Mouse (Mus musculus) testis, adult 2 months (tissue): ENCODE results near the gene Nadk2. TPM values are rescaled to one million over a fixed set of nuclear protein-coding genes. Genes with fewer than 3 reads are reported as not detected.

Experiments
- H3K27ac ChIP-seq: fragments of 200-500 bp; 2 replicates; pipeline ENCODE4 v1.5.1; 2012; ENCODE audit warnings: low read depth, low read length; ENCODE audit not compliant: control insufficient read depth, insufficient read depth
- H3K27me3 ChIP-seq: fragments of 200-500 bp; 2 replicates; pipeline ENCODE4 v1.6.1; 2012; ENCODE audit warnings: mild to moderate bottlenecking, low read length, moderate library complexity; ENCODE audit not compliant: control insufficient read depth, insufficient read depth
- H3K36me3 ChIP-seq: fragments of 200-500 bp; 2 replicates; pipeline ENCODE4 v1.6.1; 2012; ENCODE audit warnings: mild to moderate bottlenecking, low read length; ENCODE audit not compliant: control insufficient read depth, insufficient read depth
- H3K4me1 ChIP-seq: fragments of 200-500 bp; 2 replicates; pipeline ENCODE4 v1.6.1; 2012; ENCODE audit warnings: low read length; ENCODE audit not compliant: control insufficient read depth, insufficient read depth
- H3K4me3 ChIP-seq: fragments of 200-500 bp; 2 replicates; pipeline ENCODE4 v1.5.1; 2012; ENCODE audit warnings: low read depth, mild to moderate bottlenecking, low read length, moderate library complexity, mixed read lengths; ENCODE audit not compliant: control insufficient read depth
- CTCF ChIP-seq: fragments of 200-500 bp; IDR thresholded peaks from 2 replicates; pipeline ENCODE4 v1.5.1; 2012; ENCODE audit warnings: low read depth, mild to moderate bottlenecking, inconsistent platforms, low read length, moderate library complexity; ENCODE audit not compliant: control insufficient read depth, insufficient read depth, insufficient replicate concordance
- POLR2A ChIP-seq: fragments of 200-500 bp; IDR thresholded peaks from 2 replicates; pipeline ENCODE4 v1.6.1; 2012; ENCODE audit warnings: low read depth, mild to moderate bottlenecking, inconsistent platforms, low read length, moderate library complexity; ENCODE audit not compliant: control insufficient read depth
- polyA plus RNA-seq: library from polyadenylated mRNA; depleted of rRNA; stranded (reverse); fragments of >200 nt; gene quantifications from 2 replicates; pipeline ENCODE4 v1.2.3, GENCODE M21; 2012

The Nadk2 gene
- polyA plus RNA-seq, 1 experiment, result 38.8 TPM

DNA sequence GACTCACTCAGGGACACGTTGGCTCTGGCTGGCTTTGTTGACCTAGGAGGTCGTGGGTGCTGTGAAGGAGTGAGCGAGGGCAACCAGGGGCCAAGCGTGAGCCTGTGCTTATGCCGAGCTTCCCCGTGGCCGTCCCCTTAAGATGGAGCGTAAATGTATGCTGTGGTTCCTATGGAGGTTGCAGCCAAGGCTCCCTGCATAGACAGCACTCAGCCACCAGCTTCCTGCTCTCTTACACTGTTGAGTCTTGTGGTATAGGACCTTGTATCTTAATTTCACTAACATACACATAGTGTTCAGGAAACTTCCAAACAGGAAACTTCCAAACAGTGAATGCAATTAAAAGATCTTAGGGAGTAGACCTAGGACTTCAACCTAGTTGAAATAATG is 17.6 kb downstream of the Nadk2 start:
- Histone ChIP-seq H3K27me3 (no peaks in the 10 kb centered on the region), H3K4me3 (no peak overlapping the region), H3K27ac (no peak overlapping the region), H3K36me3 (peaks cover 4% of the 10 kb centered on the region), H3K4me1 (peaks cover 2% of the 10 kb centered on the region; the same call in 1 of the 2 replicates)
- TF ChIP-seq CTCF (no peak), POLR2A (no peak)

GRCm38 (mm10) chr15:9089136-9089720 is 18.2 kb downstream of the Nadk2 start:
- H3K36me3 ChIP-seq, result peaks cover 4% of the 10 kb centered on the region
- TF ChIP-seq POLR2A, result no peak
- no peak for TF ChIP-seq CTCF

DNA sequence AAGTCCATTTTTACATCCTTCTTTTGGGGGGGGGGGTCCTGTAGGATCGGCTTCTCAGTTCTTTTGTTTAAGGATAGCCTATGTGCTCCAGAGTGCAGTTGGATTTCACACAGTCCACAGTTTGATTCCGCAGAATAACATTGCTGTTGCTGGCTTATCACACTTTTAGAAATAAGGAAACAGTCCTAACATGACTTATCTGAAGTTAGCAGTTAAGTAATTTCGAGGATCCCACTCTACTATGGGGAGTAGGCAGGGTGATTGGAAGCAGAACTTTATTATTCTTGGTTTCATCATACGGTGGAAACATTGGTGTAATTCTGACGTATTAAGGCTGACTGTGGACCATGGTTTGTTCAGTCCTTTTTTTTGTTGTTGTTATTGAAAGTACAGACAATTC is 19.6 kb downstream of the Nadk2 start:
- no peak for TF ChIP-seq POLR2A
- no peak for TF ChIP-seq CTCF
- Histone ChIP-seq H3K4me1 (peaks cover 2% of the 10 kb centered on the region; the same call in 1 of the 2 replicates), H3K36me3 (peaks cover 4% of the 10 kb centered on the region), H3K27me3 (no peaks in the 10 kb centered on the region), H3K27ac (no peak overlapping the region), H3K4me3 (no peak overlapping the region)

More at GRCm38 (mm10) chr15:9089136-9089720, 18.2 kb downstream of the Nadk2 start:
- H3K27me3 ChIP-seq, result no peaks in the 10 kb centered on the region
- no peak overlapping the region for H3K27ac ChIP-seq
- peaks cover 2% of the 10 kb centered on the region; the same call in 1 of the 2 replicates for H3K4me1 ChIP-seq
- H3K4me3 ChIP-seq, result no peak overlapping the region

GRCm38 (mm10) chr15:9093598-9094365 is 22.7 kb downstream of the Nadk2 start:
- Histone ChIP-seq H3K27me3 (no peaks in the 10 kb centered on the region), H3K4me3 (no peak overlapping the region; the same call in 1 of the 2 replicates), H3K4me1 (no peaks in the 10 kb centered on the region), H3K36me3 (peaks cover 6% of the 10 kb centered on the region), H3K27ac (no peak overlapping the region)
- TF ChIP-seq CTCF (no peak), POLR2A (no peak)

DNA sequence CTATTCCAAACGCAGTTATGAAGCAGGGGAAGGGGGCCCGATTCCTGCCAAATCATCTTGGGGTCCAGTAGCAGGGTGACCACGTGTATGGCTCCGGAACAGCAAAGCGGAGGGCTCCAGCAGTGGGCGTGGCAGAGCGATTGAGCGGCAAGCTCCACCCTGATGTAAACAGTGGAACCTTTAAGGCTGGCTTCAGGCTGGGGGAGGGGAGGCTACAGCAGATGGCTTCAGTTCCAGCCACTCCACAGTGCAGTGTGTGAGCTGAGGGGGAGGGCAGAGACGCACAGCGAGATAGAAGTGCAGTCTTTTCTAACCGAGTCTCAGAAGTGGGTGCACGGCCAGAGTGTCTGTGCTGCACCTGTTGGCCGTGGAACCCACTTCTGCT is 23.3 kb downstream of the Nadk2 start:
- Histone ChIP-seq H3K4me1 (no peaks in the 10 kb centered on the region), H3K36me3 (peaks cover 6% of the 10 kb centered on the region), H3K27me3 (no peaks in the 10 kb centered on the region), H3K4me3 (no peak overlapping the region), H3K27ac (no peak overlapping the region)
- TF ChIP-seq CTCF (no peak), POLR2A (no peak)

GRCm38 (mm10) chr15:9096865-9097264 is 25.8 kb downstream of the Nadk2 start:
- peaks cover 6% of the 10 kb centered on the region for H3K36me3 ChIP-seq
- H3K27ac ChIP-seq, result no peak overlapping the region
- H3K4me1 ChIP-seq, result no peaks in the 10 kb centered on the region
- no peak overlapping the region for H3K4me3 ChIP-seq
- no peaks in the 10 kb centered on the region for H3K27me3 ChIP-seq
- TF ChIP-seq POLR2A, result no peak
- no peak for TF ChIP-seq CTCF

DNA sequence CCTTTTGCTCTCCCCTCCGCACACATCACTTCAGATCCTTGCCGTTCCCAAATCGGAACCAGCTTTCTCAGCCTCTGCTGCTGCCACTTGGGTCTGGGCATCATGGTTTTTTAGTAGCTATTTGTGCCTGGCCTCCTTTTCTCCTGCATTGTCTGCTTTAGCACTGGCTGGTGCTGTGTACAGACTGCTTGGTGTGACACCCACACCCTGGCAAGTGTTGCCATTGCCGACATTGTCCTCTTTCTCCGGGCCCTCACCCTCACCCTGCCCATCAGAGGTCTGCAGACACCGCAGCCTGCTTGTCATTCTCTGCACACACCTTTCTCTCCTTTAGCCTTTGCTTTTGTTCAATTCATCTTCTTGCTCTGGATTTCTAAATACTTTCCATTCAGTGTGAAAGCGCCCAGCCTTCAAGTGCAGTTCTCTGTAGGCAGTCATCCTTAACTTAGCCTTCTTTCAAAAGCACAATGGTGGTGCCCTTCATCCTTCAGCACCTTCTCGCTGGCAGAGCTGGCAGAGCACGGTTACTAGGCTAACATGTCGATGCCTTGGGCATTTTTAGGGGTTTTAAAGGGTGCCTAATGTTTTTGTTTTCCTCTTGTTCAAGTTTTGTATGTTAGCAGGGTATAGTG is 29.5 kb downstream of the Nadk2 start:
- Histone ChIP-seq H3K27me3 (no peaks in the 10 kb centered on the region), H3K27ac (no peak overlapping the region), H3K36me3 (peaks cover 6% of the 10 kb centered on the region), H3K4me1 (no peaks in the 10 kb centered on the region), H3K4me3 (no peak overlapping the region)
- TF ChIP-seq CTCF, result no peak
- TF ChIP-seq POLR2A, result no peak
